Mouse (Mus musculus): ENCODE results near the gene Mex3d. TPM values are rescaled to one million over a fixed set of nuclear protein-coding genes. Genes with fewer than 3 reads are reported as not detected.

Gene Mex3d
- total RNA-seq (2021): 10 to 100 TPM; 33.6 to 36.6 TPM
- long read RNA-seq, partial matches to known transcripts: 0 of 10 reads
- long read RNA-seq, other reads (novel, unspliced or antisense): 6 of 10 reads

GRCm38 (mm10) chr10:80387522-80387959 lies at the start of gene Mex3d:
Gene Mex3d (minus strand): TSS chr10:80387659.
- peak; percentile 85 to 94 for DNase-seq (ENCODE audit: low spot score in 2 of 2)

GRCm38 (mm10) chr10:80436276-80436675 lies 48.8 kb upstream of the Mex3d start:
- DNase-seq (ENCODE audit: low spot score in 2 of 2): no peak

GRCm38 (mm10) chr10:80435764-80436163 lies 48.3 kb upstream of the Mex3d start:
- no peak for DNase-seq (ENCODE audit: low spot score in 2 of 2)

GRCm38 (mm10) chr10:80434823-80435222 lies 47.4 kb upstream of the Mex3d start:
- no peak for DNase-seq (ENCODE audit: low spot score in 2 of 2)

GRCm38 (mm10) chr10:80434233-80434592 lies 46.8 kb upstream of the Mex3d start:
- no peak for DNase-seq (ENCODE audit: low spot score in 2 of 2)

GRCm38 (mm10) chr10:80433513-80434232 lies 46.2 kb upstream of the Mex3d start, which contains the start of gene Tcf3:
Gene Tcf3 (minus strand): TSS chr10:80433647.
- DNase-seq (ENCODE audit: low spot score in 2 of 2): peak; percentile 95 to 96

GRCm38 (mm10) chr10:80432936-80433512 lies 45.6 kb upstream of the Mex3d start:
- peak; percentile 38 to 55 for DNase-seq (ENCODE audit: low spot score in 2 of 2)

GRCm38 (mm10) chr10:80432387-80432785 lies 44.9 kb upstream of the Mex3d start:
- DNase-seq (ENCODE audit: low spot score in 2 of 2): no peak

GRCm38 (mm10) chr10:80431570-80432386 lies 44.3 kb upstream of the Mex3d start:
- DNase-seq (ENCODE audit: low spot score in 2 of 2): no peak

GRCm38 (mm10) chr10:80430375-80430980 lies 43.0 kb upstream of the Mex3d start:
- DNase-seq (ENCODE audit: low spot score in 2 of 2): no peak

- no peak for DNase-seq (ENCODE audit: low spot score in 2 of 2)
Observed at GRCm38 (mm10) chr10:80429800-80430199, 42.3 kb upstream of the Mex3d start.

- DNase-seq (ENCODE audit: low spot score in 2 of 2): no peak
Observed at GRCm38 (mm10) chr10:80425041-80425440, 37.6 kb upstream of the Mex3d start.

GRCm38 (mm10) chr10:80423562-80423961 lies 36.1 kb upstream of the Mex3d start:
- DNase-seq (ENCODE audit: low spot score in 2 of 2): no peak

GRCm38 (mm10) chr10:80421651-80422472 lies 34.4 kb upstream of the Mex3d start:
- no peak for DNase-seq (ENCODE audit: low spot score in 2 of 2)

- DNase-seq (ENCODE audit: low spot score in 2 of 2): no peak
Observed at GRCm38 (mm10) chr10:80421208-80421607, 33.7 kb upstream of the Mex3d start.

- no peak for DNase-seq (ENCODE audit: low spot score in 2 of 2)
Observed at GRCm38 (mm10) chr10:80420729-80421128, 33.3 kb upstream of the Mex3d start.

GRCm38 (mm10) chr10:80419419-80419818 lies 32.0 kb upstream of the Mex3d start:
- DNase-seq (ENCODE audit: low spot score in 2 of 2): no peak

- peak in 1 of 2 experiments; percentile 59 for DNase-seq (ENCODE audit: low spot score in 2 of 2)
Observed at GRCm38 (mm10) chr10:80418311-80418710, 30.9 kb upstream of the Mex3d start.

GRCm38 (mm10) chr10:80417841-80418240 lies 30.4 kb upstream of the Mex3d start:
- no peak for DNase-seq (ENCODE audit: low spot score in 2 of 2)

GRCm38 (mm10) chr10:80417371-80417770 lies 29.9 kb upstream of the Mex3d start:
- no peak for DNase-seq (ENCODE audit: low spot score in 2 of 2)

Measured in layer of hippocampus, postnatal 10 days (tissue).